10 mouse cellular contexts compared by ENCODE assay signal in the genomic region with DNA sequence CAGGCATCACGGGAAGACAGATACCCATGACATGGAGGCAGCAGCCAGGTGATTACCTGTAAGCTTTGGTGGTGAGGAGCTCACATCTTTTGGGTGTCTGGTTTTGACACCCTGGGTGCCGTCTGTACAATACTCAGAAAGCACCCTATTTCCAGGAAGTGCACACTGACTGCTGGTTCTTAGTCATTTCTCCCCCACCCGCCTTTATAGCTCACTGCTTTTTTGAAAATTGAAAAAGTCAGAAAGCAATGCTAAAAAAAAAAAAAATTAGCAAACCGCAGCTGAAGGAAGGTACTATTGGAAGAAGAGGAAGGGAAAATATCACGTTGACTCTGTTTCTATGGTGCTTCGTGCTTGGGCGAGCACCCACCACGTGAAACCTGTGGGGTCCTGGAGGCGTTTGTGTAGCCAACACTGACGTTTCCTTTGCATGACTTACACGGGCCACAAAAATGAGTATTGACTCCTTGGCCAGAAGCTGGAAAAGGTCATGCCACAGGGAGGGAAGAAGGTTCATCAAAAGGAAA. TPM values are rescaled to one million over a fixed set of nuclear protein-coding genes. Genes with fewer than 3 reads are reported as not detected.
DNase-seq lines count a peak whose midpoint lies in the region; ATAC-seq and TF ChIP-seq lines count a peak whose summit lies in the region.
"Had no signal": no experiment of that assay in that cellular context is flagged by ENCODE, and none has a peak within 500 bp of the region (broad histone marks: within the 10 kb centered on the region; RNA-seq: fewer than 3 reads in every experiment).

No protein-coding gene starts in this region.

- no peak for TF ChIP-seq CTCF in bone marrow macrophage, adult 2 months (IDR thresholded peaks at IDR 0.05; ENCODE audit: low read depth, low read length)

- no peaks in the 10 kb centered on the region for H3K36me3 ChIP-seq in liver, embryonic 16.5 days (ENCODE audit: control insufficient read depth, insufficient read depth)

- no peak for ATAC-seq in liver, embryonic 16.5 days (ENCODE audit: low read depth)

- H3K9ac ChIP-seq in liver, embryonic 16.5 days (ENCODE audit: low read depth, low read length): peak overlapping the region; percentile 14

- H3K4me2 ChIP-seq in liver, embryonic 16.5 days (ENCODE audit: low read depth, low read length): no peak overlapping the region

- no peaks in the 10 kb centered on the region for H3K9me3 ChIP-seq in liver, embryonic 16.5 days (replicated peaks; ENCODE audit: control insufficient read depth, low read length)

- WGBS in liver, embryonic 16.5 days (ENCODE audit: insufficient replicate concordance): 76% methylated on average over 11 of the region's 11 CpGs

- no peak for TF ChIP-seq POLR2A in bone marrow macrophage, adult 2 months (IDR thresholded peaks at IDR 0.05; ENCODE audit: borderline replicate concordance, low read depth, low read length)

- peak overlapping the region; percentile 70 for H3K27ac ChIP-seq in bone marrow macrophage, adult 2 months (ENCODE audit: insufficient read depth, low read depth, low read length)
- H3K27ac ChIP-seq in liver, embryonic 16.5 days (ENCODE audit: low read length): peak overlapping the region; percentile 61

- no peaks in the 10 kb centered on the region for H3K27me3 ChIP-seq in liver, embryonic 16.5 days (ENCODE audit: control insufficient read depth, insufficient read depth, low read depth, low read length)

- intact Hi-C loops in left cerebral cortex, postnatal 4 days (cut with DNase I): no loop called here

- no peak overlapping the region for H3K4me3 ChIP-seq in bone marrow macrophage, adult 2 months (ENCODE audit: insufficient read depth, low read length)
- H3K4me3 ChIP-seq in liver, embryonic 16.5 days (ENCODE audit: low read depth, low read length): no peak overlapping the region

- DNase-seq in lung, postnatal 36 days: peak; percentile 18
- no peak for DNase-seq in lung, postnatal 10 days
- peak; percentile 46 for DNase-seq in thymus, postnatal 4 days
- no peak for DNase-seq in left cerebral cortex, adult 11 months (ENCODE audit: low spot score)
- no peak for DNase-seq in lung, postnatal 14 days
- DNase-seq in left cerebral cortex, postnatal 4 days: no peak
- DNase-seq: layer of hippocampus, adult 9-11 months; right cerebral cortex, adult 18-20 months had no signal

- H3K4me1 ChIP-seq in bone marrow macrophage, adult 2 months (ENCODE audit: control insufficient read depth, insufficient read depth, low read length): peaks cover 30% of the 10 kb centered on the region
- peaks cover 60% of the 10 kb centered on the region for H3K4me1 ChIP-seq in liver, embryonic 16.5 days (ENCODE audit: control insufficient read depth, low read depth, low read length)

RNA-seq across cellular contexts. Expression of gene Agfg1, which starts 6.7 kb away (rescaled TPM):
- 31.8 and 38.3 TPM in 2 replicates for polyA plus RNA-seq in bone marrow macrophage, adult 2 months (2012; ENCODE audit: insufficient read depth, insufficient read length, missing spikeins)
- polyA plus RNA-seq in liver, embryonic 16.5 days (2015; fragmentation: Nextera tagmentation; extraction: Ambion mirVana): 39.0 and 44.7 TPM in 2 replicates
- total RNA-seq in left cerebral cortex, postnatal 4 days (2021): 100 to 1,000 TPM in 1 of 2 experiments, 10 to 100 TPM in 1; 96.1 to 106 TPM

Comparison
In these comparisons a context has a peak if more than half of its experiments do, and no peak if none do; other contexts are left out.
1. DNase-seq: peak in lung, postnatal 36 days (single experiment) and thymus, postnatal 4 days (single experiment); none in lung, postnatal 10 days (single experiment), left cerebral cortex, adult 11 months (single experiment), lung, postnatal 14 days (single experiment) and left cerebral cortex, postnatal 4 days (single experiment).